Mouse (Mus musculus): ENCODE measurements around the gene Gm10577. TPM values are rescaled to one million over a fixed set of nuclear protein-coding genes. Genes with fewer than 3 reads are reported as not detected.

Gene Gm10577
- polyA plus RNA-seq, 1 experiment from 2014 or later: not detected

DNA sequence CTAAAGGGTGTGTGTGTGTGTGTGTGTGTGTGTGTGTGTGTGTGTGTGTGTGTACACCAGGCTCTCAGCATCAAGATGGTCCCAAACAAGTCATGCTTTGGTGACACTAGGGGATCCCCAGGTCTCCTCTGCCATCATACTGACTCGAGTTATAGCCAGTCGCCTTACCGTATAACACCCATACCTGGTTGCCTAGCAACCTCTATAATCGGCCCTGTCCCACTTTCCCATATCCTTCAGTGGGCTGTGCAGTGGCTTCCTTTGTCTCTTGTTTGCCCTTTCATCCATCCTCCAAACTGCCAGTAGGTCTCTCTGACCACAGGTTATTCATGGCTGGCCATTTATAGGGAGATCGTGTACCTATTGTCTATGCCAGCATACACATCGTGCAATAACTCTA, 19.4 kb downstream of the Gm10577 start:
- WGBS: 82% methylated on average over 6 of the region's 6 CpGs
- Histone ChIP-seq H3K4me3 (replicated peaks; ENCODE audit: low read length) (no peak overlapping the region), H3K9ac (ENCODE audit: low read length) (no peak overlapping the region), H3K9me3 (replicated peaks; ENCODE audit: control insufficient read depth, low read length) (no peaks in the 10 kb centered on the region), H3K4me2 (ENCODE audit: low read depth, low read length) (no peak overlapping the region), H3K36me3 (ENCODE audit: control insufficient read depth, insufficient read depth, low read length) (peaks cover 13% of the 10 kb centered on the region), H3K4me1 (ENCODE audit: control insufficient read depth, insufficient read depth, low read length) (no peaks in the 10 kb centered on the region), H3K27ac (ENCODE audit: low read length) (no peak overlapping the region), H3K27me3 (ENCODE audit: control insufficient read depth, insufficient read depth, low read length) (no peaks in the 10 kb centered on the region)
- ATAC-seq (ENCODE audit: insufficient read depth, low FRiP score): no peak

DNA sequence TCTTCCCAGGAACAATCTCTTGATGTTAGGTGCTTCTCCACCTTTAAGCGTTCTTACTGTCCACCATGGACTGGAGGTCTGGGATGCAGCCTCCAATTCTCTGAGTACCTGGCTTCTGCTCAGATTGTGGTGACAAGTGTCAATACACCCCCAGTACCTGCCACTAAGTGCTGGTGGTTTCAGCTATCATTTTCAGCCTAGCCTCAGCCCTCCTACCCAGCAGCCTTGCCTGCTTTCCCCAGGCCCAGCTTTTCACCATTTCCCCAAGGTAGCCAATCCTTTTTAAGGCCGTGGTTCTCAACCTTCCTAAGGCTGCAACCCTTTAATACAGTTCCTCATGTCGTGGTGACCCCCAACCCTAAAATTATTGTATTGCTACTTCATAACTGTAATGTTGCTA, 19.9 kb downstream of the Gm10577 start:
- H3K4me1 ChIP-seq (ENCODE audit: control insufficient read depth, insufficient read depth, low read length): no peaks in the 10 kb centered on the region
- peaks cover 13% of the 10 kb centered on the region for H3K36me3 ChIP-seq (ENCODE audit: control insufficient read depth, insufficient read depth, low read length)
- H3K4me2 ChIP-seq (ENCODE audit: low read depth, low read length): no peak overlapping the region
- no peaks in the 10 kb centered on the region for H3K27me3 ChIP-seq (ENCODE audit: control insufficient read depth, insufficient read depth, low read length)
- H3K4me3 ChIP-seq (replicated peaks; ENCODE audit: low read length): no peak overlapping the region
- no peak overlapping the region for H3K9ac ChIP-seq (ENCODE audit: low read length)
- no peak for ATAC-seq (ENCODE audit: insufficient read depth, low FRiP score)
- no peak overlapping the region for H3K27ac ChIP-seq (ENCODE audit: low read length)
- WGBS: 88% methylated on average over 3 of the region's 3 CpGs
- H3K9me3 ChIP-seq (replicated peaks; ENCODE audit: control insufficient read depth, low read length): no peaks in the 10 kb centered on the region

DNA sequence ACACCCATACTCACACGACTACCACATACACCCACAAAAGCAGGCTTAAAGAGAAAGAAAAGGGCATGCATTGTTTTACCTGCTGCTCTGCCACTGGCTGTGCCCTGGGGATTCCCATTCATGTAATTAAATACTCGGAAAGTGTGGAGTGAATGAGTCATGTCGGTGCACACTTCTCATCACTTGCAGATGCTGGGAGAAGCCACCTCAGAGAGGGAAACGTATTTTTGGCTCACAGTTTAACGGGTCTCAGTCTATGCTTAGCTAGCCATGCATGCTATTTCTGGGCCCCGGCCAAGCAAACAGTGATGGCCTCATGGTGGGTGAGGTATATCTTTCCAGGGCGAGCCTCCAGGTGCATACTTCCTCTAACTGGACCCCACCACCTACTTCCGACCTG, 21.6 kb downstream of the Gm10577 start:
- WGBS: 89% methylated on average over 8 of the region's 8 CpGs
- H3K9ac ChIP-seq (ENCODE audit: low read length): no peak overlapping the region
- no peak for ATAC-seq (ENCODE audit: insufficient read depth, low FRiP score)
- H3K4me1 ChIP-seq (ENCODE audit: control insufficient read depth, insufficient read depth, low read length): no peaks in the 10 kb centered on the region
- H3K27me3 ChIP-seq (ENCODE audit: control insufficient read depth, insufficient read depth, low read length): no peaks in the 10 kb centered on the region
- H3K4me2 ChIP-seq (ENCODE audit: low read depth, low read length): no peak overlapping the region
- H3K9me3 ChIP-seq (replicated peaks; ENCODE audit: control insufficient read depth, low read length): no peaks in the 10 kb centered on the region
- H3K36me3 ChIP-seq (ENCODE audit: control insufficient read depth, insufficient read depth, low read length): peaks cover 13% of the 10 kb centered on the region
- no peak overlapping the region for H3K4me3 ChIP-seq (replicated peaks; ENCODE audit: low read length)
- H3K27ac ChIP-seq (ENCODE audit: low read length): no peak overlapping the region

- no peak overlapping the region for H3K9ac ChIP-seq (ENCODE audit: low read length)
- H3K27ac ChIP-seq (ENCODE audit: low read length): no peak overlapping the region
- no peak overlapping the region for H3K4me2 ChIP-seq (ENCODE audit: low read depth, low read length)
- no peak overlapping the region for H3K4me3 ChIP-seq (replicated peaks; ENCODE audit: low read length)
- H3K4me1 ChIP-seq (ENCODE audit: control insufficient read depth, insufficient read depth, low read length): no peaks in the 10 kb centered on the region
- H3K27me3 ChIP-seq (ENCODE audit: control insufficient read depth, insufficient read depth, low read length): no peaks in the 10 kb centered on the region
- H3K36me3 ChIP-seq (ENCODE audit: control insufficient read depth, insufficient read depth, low read length): peaks cover 10% of the 10 kb centered on the region
- WGBS: 15% methylated on average over 2 of the region's 2 CpGs
- no peaks in the 10 kb centered on the region for H3K9me3 ChIP-seq (replicated peaks; ENCODE audit: control insufficient read depth, low read length)
- ATAC-seq (ENCODE audit: insufficient read depth, low FRiP score): no peak
These were observed 22.4 kb downstream of the Gm10577 start for GRCm38 (mm10) chr4:100998145-100998544.

GRCm38 (mm10) chr4:100996060-100996651, 24.3 kb downstream of the Gm10577 start:
- H3K4me1 ChIP-seq (ENCODE audit: control insufficient read depth, insufficient read depth, low read length): no peaks in the 10 kb centered on the region
- H3K4me3 ChIP-seq (replicated peaks; ENCODE audit: low read length): no peak overlapping the region
- no peak overlapping the region for H3K9ac ChIP-seq (ENCODE audit: low read length)
- H3K36me3 ChIP-seq (ENCODE audit: control insufficient read depth, insufficient read depth, low read length): peaks cover 8% of the 10 kb centered on the region; the same call in 1 of the 2 replicates
- no peaks in the 10 kb centered on the region for H3K27me3 ChIP-seq (ENCODE audit: control insufficient read depth, insufficient read depth, low read length)
- no peaks in the 10 kb centered on the region for H3K9me3 ChIP-seq (replicated peaks; ENCODE audit: control insufficient read depth, low read length)
- ATAC-seq (ENCODE audit: insufficient read depth, low FRiP score): no peak
- no peak overlapping the region for H3K27ac ChIP-seq (ENCODE audit: low read length)
- no peak overlapping the region for H3K4me2 ChIP-seq (ENCODE audit: low read depth, low read length)
- WGBS: 83% methylated on average over 4 of the region's 4 CpGs

DNA sequence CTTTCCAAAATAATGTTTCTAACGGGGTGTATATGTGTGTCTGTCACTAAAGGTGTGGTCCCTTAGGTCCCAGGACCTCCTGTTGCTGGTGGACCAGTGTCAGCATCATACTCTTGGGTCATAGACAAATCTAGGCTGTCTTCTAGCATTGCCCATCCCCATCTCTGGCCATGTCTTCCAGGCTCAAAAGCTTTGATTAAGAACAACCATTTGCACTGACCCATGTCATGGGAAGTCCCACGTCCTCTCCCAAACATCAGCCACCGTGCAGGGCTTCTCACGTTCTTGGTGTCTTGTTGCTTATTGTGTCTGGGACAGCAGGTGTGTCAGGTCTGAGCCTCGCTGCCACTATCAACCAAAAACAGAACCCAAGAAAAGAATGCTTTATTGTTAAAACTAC, 24.9 kb downstream of the Gm10577 start:
- Histone ChIP-seq H3K4me1 (ENCODE audit: control insufficient read depth, insufficient read depth, low read length) (no peaks in the 10 kb centered on the region), H3K4me3 (replicated peaks; ENCODE audit: low read length) (no peak overlapping the region), H3K27me3 (ENCODE audit: control insufficient read depth, insufficient read depth, low read length) (no peaks in the 10 kb centered on the region), H3K4me2 (ENCODE audit: low read depth, low read length) (no peak overlapping the region), H3K9me3 (replicated peaks; ENCODE audit: control insufficient read depth, low read length) (no peaks in the 10 kb centered on the region), H3K9ac (ENCODE audit: low read length) (no peak overlapping the region), H3K27ac (ENCODE audit: low read length) (no peak overlapping the region), H3K36me3 (ENCODE audit: control insufficient read depth, insufficient read depth, low read length) (peaks cover 8% of the 10 kb centered on the region; the same call in 1 of the 2 replicates)
- WGBS: 77% methylated on average over 5 of the region's 5 CpGs
- ATAC-seq (ENCODE audit: insufficient read depth, low FRiP score): no peak

DNA sequence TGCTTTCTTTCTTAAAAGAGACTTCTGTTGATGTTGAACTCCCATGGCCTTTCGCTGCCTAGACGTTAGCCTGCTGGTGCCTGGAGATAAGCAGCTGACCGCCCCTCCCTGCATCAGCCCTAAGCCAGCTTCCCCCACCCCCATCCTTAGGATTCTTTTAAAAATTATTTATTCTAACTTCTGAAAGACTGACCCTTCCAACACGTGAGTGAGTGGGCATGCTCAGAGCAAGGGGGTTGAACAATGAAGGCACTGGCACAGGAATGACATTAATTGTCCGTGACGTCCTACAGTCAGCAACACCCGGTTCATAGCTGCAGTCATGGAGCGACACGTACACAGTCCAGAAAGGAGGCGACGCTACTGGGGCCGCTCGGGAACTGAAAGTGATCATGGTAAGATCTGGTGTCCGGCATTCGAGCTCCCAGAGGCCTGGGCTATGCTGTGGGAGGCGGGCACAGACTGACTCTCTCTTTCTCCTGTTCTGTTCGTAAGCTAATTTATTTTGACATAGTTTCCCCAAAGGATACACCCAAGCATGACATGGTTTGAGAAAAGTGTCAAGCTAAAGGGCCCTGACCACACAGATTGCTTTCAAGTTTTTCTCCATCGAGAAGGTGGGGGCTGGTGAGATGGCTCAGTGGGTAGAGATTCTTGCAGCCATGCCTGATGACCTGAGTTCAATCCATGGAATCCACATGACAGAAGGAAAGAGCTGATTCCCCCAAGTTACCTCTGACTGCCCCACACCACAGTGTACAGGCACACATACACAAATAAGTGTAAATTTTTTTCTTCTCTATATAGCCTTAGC, 25.8 kb downstream of the Gm10577 start:
- Histone ChIP-seq H3K27ac (ENCODE audit: low read length) (no peak overlapping the region), H3K36me3 (ENCODE audit: control insufficient read depth, insufficient read depth, low read length) (peaks cover 8% of the 10 kb centered on the region; the same call in 1 of the 2 replicates), H3K9ac (ENCODE audit: low read length) (no peak overlapping the region), H3K4me3 (replicated peaks; ENCODE audit: low read length) (no peak overlapping the region), H3K27me3 (ENCODE audit: control insufficient read depth, insufficient read depth, low read length) (no peaks in the 10 kb centered on the region), H3K4me2 (ENCODE audit: low read depth, low read length) (no peak overlapping the region), H3K9me3 (replicated peaks; ENCODE audit: control insufficient read depth, low read length) (no peaks in the 10 kb centered on the region), H3K4me1 (ENCODE audit: control insufficient read depth, insufficient read depth, low read length) (no peaks in the 10 kb centered on the region)
- WGBS: 58% methylated on average over 18 of the region's 18 CpGs
- ATAC-seq (ENCODE audit: insufficient read depth, low FRiP score): peak; percentile 34; the same call in 1 of the 2 replicates

GRCm38 (mm10) chr4:100992086-100992485, 28.4 kb downstream of the Gm10577 start:
- 75% methylated on average over 6 of the region's 6 CpGs for WGBS
- no peaks in the 10 kb centered on the region for H3K36me3 ChIP-seq (ENCODE audit: control insufficient read depth, insufficient read depth, low read length)
- H3K9ac ChIP-seq (ENCODE audit: low read length): no peak overlapping the region
- H3K4me1 ChIP-seq (ENCODE audit: control insufficient read depth, insufficient read depth, low read length): no peaks in the 10 kb centered on the region
- ATAC-seq (ENCODE audit: insufficient read depth, low FRiP score): no peak
- no peak overlapping the region for H3K27ac ChIP-seq (ENCODE audit: low read length)
- H3K4me3 ChIP-seq (replicated peaks; ENCODE audit: low read length): no peak overlapping the region
- H3K27me3 ChIP-seq (ENCODE audit: control insufficient read depth, insufficient read depth, low read length): no peaks in the 10 kb centered on the region
- H3K9me3 ChIP-seq (replicated peaks; ENCODE audit: control insufficient read depth, low read length): no peaks in the 10 kb centered on the region
- H3K4me2 ChIP-seq (ENCODE audit: low read depth, low read length): no peak overlapping the region

DNA sequence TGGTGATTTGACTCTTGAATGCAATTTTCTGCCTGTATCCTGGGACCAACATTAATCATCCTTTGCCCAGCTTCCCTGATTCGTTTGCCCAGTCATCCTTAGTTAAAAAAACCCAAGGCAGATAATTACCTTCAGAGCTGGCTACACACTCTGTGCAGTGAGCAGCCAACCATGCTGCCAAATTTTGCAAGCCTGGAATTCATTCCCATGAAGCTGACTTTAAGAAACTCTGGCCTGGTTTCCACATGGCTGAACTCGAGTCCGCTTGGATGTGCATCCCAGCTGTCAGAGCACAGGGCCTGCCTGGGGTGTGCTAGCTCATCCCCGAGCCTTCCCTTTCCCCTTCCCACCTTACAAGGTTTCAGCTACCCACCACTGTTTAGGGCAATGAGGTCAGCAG, 29.5 kb downstream of the Gm10577 start:
- no peak overlapping the region for H3K27ac ChIP-seq (ENCODE audit: low read length)

More for the DNA sequence above, 29.5 kb downstream of the Gm10577 start:
- H3K4me2 ChIP-seq (ENCODE audit: low read depth, low read length): no peak overlapping the region
- H3K9ac ChIP-seq (ENCODE audit: low read length): no peak overlapping the region
- no peaks in the 10 kb centered on the region for H3K36me3 ChIP-seq (ENCODE audit: control insufficient read depth, insufficient read depth, low read length)
- ATAC-seq (ENCODE audit: insufficient read depth, low FRiP score): no peak
- no peaks in the 10 kb centered on the region for H3K27me3 ChIP-seq (ENCODE audit: control insufficient read depth, insufficient read depth, low read length)
- H3K4me1 ChIP-seq (ENCODE audit: control insufficient read depth, insufficient read depth, low read length): no peaks in the 10 kb centered on the region
- no peaks in the 10 kb centered on the region for H3K9me3 ChIP-seq (replicated peaks; ENCODE audit: control insufficient read depth, low read length)
- H3K4me3 ChIP-seq (replicated peaks; ENCODE audit: low read length): no peak overlapping the region
- WGBS: 57% methylated on average over 4 of the region's 4 CpGs

All from stomach, embryonic 16.5 days (tissue).